Mouse (Mus musculus) liver, embryonic 14.5 days (tissue): Measurements from ENCODE around the gene Gphb5.

Experiments
- CTCF ChIP-seq: IDR thresholded peaks from 2 replicates; pipeline ENCODE4 v1.5.1; 2016; ENCODE audit warnings: antibody characterized with exemption, low read depth, control low read depth
- EP300 ChIP-seq: IDR thresholded peaks from 2 replicates; pipeline ENCODE4 v1.6.1; 2016; ENCODE audit warnings: antibody characterized with exemption, low read depth

- TF ChIP-seq CTCF = no peak
- TF ChIP-seq EP300 = no peak
Measured at GRCm38 (mm10) chr12:75364416-75364815, 52.2 kb downstream of the Gphb5 start.
